Mouse (Mus musculus): Measurements from ENCODE around the gene Baiap2l1. TPM values are rescaled to one million over a fixed set of nuclear protein-coding genes. Genes with fewer than 3 reads are reported as not detected.

Gene Baiap2l1
- total RNA-seq, 2 experiments from 2014 or later: not detected

DNA sequence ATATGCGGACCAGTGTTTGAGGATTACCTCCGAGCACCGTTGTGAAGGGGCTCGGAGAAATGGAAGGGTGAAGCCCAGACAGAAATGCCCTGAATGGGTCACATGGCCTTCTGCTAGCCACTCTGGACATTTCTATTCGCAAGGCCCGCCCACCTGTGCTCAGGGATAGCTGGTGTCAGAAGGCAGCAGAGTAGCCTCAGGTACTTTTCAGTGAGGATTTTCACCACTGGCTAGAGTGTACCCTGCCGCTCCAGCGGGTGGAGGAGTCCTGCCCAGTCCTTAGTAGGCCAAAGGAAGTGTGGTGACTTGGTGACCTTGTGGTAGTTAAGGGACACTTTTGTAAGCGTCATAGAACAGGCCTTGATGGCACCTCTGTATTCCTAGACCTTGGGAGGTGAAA lies 96.6 kb downstream of the Baiap2l1 start:
- ATAC-seq (replicated peaks; ENCODE audit: low FRiP score, poor library complexity, severe bottlenecking): no peak

DNA sequence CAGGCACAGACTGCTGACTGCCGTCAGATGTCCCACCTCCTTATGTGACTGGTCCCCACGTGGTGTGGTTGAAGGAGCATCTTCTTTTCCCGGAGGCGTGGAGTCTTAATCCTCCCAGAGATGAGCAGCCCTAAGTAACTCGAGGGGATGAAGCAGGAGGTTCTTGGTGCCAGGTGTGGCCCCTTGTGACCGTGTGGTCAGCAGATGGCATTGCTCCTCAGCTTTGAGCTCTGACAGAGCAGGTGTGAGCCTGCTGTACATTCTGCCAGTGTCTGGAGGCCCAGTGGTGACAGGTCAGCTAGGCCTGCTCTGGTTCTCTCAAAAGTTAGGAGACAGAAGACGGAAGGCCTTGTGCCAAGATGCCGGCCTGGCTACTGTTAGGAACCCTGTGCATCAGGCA lies 97.4 kb downstream of the Baiap2l1 start:
- no peak for ATAC-seq (replicated peaks; ENCODE audit: low FRiP score, poor library complexity, severe bottlenecking)

- no peak for ATAC-seq (replicated peaks; ENCODE audit: low FRiP score, poor library complexity, severe bottlenecking)
Observed at GRCm38 (mm10) chr5:144259228-144259627, 98.7 kb downstream of the Baiap2l1 start.

DNA sequence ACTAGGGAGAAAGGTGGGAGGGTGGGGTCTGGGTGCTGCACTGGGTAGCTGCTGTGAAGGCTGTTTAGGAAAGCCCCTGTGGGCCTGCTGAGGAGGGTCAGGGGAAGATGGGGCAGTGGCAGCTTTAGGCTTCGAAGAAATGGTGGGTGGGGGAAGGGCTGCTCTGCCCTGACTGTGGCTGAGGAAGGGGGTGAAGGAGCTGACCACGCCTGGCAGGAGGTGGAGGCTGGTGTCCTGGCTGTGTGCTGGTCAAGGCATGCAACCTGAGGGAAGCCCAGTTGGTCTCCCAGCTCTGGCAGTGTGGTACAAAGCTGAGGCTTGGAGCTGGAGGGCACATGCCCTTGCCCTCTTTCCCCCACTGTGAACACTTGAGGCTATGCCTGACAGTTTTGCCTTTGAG lies 99.2 kb downstream of the Baiap2l1 start:
- ATAC-seq (replicated peaks; ENCODE audit: low FRiP score, poor library complexity, severe bottlenecking): no peak

DNA sequence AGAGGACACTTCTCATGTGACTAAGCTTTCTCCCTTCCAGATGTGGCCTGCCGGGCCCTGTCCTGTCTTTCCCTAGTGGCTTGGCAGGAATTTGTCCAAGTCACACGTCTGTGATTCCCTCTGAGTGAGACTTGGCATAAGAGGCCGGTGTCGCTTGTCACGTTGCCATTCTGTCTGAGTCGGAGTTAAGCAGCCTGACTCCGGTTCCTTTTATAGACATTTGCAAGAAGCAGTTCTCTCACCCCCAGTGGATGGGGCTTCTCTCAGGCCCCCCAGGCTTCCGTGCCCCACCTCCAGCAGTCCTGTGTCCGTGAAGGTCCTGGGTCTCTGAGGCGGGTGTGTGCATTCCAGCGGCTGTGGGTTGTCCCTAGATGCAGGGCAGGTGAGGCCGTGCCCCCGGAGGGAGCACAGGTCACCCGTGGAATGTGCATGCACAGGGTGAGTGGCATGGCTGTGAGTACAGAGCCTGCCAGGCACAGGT lies 99.7 kb downstream of the Baiap2l1 start:
- ATAC-seq (replicated peaks; ENCODE audit: low FRiP score, poor library complexity, severe bottlenecking): no peak

DNA sequence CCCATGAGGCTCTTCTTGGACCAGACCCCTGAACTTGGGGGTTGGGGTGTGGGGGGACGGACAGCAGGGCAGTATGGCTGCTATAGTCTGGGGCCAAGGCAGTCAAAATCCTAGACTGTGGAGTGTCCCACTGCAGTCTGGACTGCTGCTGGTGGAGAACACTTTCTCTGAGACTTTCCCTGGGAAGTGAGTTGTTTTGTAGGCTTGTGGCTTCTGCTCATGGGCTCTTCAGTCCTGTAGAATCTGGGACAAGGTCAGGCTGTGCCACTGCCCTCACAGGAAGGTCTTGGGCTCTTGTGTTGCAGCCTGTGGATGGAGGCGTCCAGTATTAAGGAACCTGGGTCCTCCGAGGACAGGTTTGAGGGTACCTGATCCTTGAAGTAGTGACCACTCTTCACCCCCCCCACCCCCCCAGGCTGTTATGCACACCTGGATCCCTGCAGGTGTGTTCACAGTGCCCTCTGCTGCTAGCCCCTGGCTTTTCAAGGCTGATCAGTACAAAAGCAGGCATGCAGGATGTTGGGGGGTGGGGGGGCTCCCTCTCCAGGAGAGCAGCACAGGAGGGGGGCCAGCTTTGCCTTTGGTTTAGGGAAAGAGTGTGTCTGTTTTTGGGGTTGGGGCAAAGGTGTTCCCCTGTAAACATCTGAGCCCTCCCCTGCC lies 100.3 kb downstream of the Baiap2l1 start:
- no peak for ATAC-seq (replicated peaks; ENCODE audit: low FRiP score, poor library complexity, severe bottlenecking)

DNA sequence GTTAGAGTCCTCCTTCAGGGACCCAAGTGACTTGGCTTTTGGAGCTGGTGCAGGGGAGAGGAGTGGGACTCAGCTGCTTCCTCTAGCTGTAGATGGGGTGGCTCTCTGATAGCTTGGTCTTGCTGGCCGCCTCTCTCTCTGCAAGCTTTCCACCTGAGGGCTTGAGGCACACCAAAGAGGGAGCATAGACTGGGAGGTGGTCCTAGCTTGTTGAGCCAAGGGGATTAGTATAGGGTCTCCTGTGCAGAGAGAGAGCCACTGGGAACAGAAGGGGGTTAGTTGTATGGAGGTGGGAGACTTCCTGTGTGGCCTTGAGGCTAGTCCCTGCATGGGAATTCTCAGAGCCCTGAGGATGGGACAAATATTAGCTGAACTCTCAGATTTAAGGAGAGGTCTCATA lies 101.0 kb downstream of the Baiap2l1 start:
- no peak for ATAC-seq (replicated peaks; ENCODE audit: low FRiP score, poor library complexity, severe bottlenecking)

DNA sequence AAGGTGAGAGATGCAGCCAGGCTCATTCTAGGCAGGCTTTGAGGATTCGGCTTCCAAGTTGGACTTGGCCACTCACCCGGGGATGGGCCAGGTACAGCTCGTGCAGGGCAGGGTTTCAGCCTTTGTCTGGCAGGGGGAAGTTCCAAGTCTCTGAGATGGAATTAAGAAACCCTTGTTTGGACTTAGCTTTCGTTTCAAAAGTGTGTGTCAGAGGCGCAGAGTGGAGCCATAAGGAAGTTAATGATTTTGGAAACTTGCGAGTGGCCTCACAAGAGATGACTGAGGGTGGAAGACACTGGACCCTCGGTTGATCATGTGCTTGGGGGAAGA lies 101.4 kb downstream of the Baiap2l1 start:
- ATAC-seq (replicated peaks; ENCODE audit: low FRiP score, poor library complexity, severe bottlenecking): no peak

GRCm38 (mm10) chr5:144255632-144256540 lies 102.0 kb downstream of the Baiap2l1 start:
- ATAC-seq (replicated peaks; ENCODE audit: low FRiP score, poor library complexity, severe bottlenecking): no peak

- peak; percentile 78 for ATAC-seq (replicated peaks; ENCODE audit: low FRiP score, poor library complexity, severe bottlenecking)
Observed at GRCm38 (mm10) chr5:144254811-144255631, 102.9 kb downstream of the Baiap2l1 start.

GRCm38 (mm10) chr5:144254122-144254810 lies 103.6 kb downstream of the Baiap2l1 start:
- peak; percentile 64 for ATAC-seq (replicated peaks; ENCODE audit: low FRiP score, poor library complexity, severe bottlenecking)

DNA sequence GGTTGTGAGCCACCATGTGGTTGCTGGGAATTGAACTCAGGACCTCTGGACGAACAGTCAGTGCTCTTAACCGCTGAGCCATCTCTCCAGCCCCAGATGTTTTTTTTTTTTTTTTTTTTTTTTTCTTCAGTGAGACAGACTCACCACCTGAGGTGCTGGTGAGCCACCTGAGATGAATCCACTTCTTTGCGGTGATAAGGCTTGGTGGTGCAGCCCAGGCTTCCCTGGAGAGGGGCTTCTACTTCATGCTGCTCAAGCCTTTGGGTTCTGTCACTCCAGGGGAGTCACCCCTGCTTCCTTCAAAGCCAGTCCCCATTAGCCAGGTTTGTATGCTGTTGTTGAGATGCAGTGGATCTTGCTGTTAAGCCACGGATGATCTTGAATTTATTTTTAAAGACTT lies 104.7 kb downstream of the Baiap2l1 start:
- no peak for ATAC-seq (replicated peaks; ENCODE audit: low FRiP score, poor library complexity, severe bottlenecking)

DNA sequence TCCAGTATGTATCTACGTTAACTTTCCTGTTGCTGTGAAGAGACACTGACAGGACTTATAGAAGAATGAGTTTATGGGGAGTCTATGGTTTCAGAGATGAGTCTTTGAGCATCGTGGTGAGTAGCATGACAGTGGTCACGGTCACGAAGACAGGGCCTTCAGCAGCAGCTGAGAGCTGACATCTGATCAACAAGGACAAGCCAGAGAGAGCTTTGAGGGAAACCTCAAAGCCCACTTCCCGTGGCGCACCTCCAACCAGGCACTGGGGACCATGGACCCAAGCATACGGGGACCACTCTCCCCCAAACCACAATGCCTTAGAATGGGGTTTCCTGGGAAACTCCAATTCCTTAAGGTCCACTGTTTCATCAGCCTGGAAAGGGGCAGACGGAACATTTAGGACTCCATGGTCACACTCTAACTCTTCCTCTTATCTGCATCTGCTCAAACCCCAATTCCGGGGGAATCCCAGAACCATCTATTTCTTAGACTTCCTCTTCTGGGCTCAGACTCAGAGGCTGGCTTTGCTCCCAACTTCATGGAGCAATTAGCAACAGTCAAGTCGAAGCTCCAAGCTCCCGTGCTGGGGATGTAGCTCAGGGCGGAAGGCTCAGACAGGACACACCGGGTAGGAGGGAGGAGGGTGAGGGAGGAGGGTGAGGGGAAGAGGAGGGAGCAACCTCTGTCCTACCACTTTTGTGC lies 105.9 kb downstream of the Baiap2l1 start:
- no peak for ATAC-seq (replicated peaks; ENCODE audit: low FRiP score, poor library complexity, severe bottlenecking)

GRCm38 (mm10) chr5:144249871-144250270 lies 108.0 kb downstream of the Baiap2l1 start:
- ATAC-seq (replicated peaks; ENCODE audit: low FRiP score, poor library complexity, severe bottlenecking): no peak

GRCm38 (mm10) chr5:144247906-144248585 lies 109.9 kb downstream of the Baiap2l1 start:
- ATAC-seq (replicated peaks; ENCODE audit: low FRiP score, poor library complexity, severe bottlenecking): no peak

DNA sequence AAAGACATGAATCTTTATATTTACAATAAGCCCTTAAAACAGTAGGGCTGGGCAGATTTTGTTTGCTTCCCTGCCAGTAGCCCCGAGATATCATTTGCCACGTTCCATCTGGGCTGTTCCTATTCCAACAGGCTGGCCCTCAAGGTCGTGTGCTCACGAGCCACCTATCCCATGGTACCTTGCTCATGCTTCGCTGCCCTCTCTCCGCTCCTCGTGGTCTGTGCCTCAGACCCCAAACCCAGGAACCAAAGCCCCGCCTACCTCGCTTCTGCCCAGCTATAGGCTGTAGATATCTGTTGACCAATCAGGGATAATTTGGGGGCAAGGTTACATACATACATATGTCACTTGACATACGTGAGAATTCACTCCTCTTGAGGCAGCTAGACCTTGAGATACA lies 110.6 kb downstream of the Baiap2l1 start:
- no peak for ATAC-seq (replicated peaks; ENCODE audit: low FRiP score, poor library complexity, severe bottlenecking)

DNA sequence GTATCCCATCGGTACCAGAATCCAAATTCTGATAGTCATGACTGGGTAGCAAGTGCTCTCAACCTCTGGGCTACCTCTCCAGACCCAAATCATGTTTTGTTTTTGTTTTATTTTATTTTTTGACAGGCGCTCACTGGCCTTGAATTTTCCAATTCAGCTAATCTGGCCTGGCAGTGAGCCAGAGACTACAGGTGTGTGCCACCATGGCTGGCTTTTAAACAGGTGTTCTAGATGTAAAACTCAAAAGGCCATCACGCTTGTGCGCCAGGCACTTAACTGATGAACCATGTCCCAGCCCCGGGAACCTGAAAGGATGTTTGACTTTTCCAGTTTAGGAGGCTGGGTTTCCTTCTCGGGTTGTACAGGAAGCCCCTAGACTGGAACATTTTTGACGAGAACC lies 111.2 kb downstream of the Baiap2l1 start:
- ATAC-seq (replicated peaks; ENCODE audit: low FRiP score, poor library complexity, severe bottlenecking): no peak

DNA sequence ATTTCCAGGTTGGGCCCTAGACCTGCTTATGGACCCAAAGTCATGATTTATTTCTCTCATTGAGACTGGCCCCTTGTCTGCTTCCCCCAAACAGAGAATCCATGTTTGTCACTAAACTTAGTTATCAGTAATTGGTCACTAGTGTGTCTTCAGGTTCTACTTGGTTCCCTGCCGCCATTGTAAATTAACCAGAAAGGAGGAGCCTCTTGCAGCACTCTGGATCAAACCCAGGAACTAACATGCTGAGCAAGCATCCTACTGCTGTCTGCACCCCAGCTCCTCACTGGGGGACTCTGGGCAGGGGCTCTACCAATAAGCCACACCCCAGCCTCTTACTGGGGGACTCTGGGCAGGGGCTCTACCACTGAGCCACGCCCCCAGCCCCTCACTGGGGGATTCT lies 112.3 kb downstream of the Baiap2l1 start:
- ATAC-seq (replicated peaks; ENCODE audit: low FRiP score, poor library complexity, severe bottlenecking): no peak
